Mouse (Mus musculus) Muller cell, postnatal 12 days (primary cell): Measurements from ENCODE around the gene Slc25a48.

Experiments used
- DNase-seq: peaks from one replicate; pipeline ENCODE4 v3.0.0-alpha.2; 2015; ENCODE audit errors: inconsistent ontology term

Gene Slc25a48

GRCm38 (mm10) chr13:56438211-56439075, at the start of gene Slc25a48:
Slc25a48 (plus strand) TSS chr13:56438355.
- DNase-seq, result peak; percentile 45

- no peak for DNase-seq
These were observed 40.6 kb upstream of the Slc25a48 start for GRCm38 (mm10) chr13:56397572-56397971.

GRCm38 (mm10) chr13:56401186-56401585, 37.0 kb upstream of the Slc25a48 start:
- no peak for DNase-seq

GRCm38 (mm10) chr13:56403381-56404086, 34.6 kb upstream of the Slc25a48 start:
- no peak for DNase-seq

DNA sequence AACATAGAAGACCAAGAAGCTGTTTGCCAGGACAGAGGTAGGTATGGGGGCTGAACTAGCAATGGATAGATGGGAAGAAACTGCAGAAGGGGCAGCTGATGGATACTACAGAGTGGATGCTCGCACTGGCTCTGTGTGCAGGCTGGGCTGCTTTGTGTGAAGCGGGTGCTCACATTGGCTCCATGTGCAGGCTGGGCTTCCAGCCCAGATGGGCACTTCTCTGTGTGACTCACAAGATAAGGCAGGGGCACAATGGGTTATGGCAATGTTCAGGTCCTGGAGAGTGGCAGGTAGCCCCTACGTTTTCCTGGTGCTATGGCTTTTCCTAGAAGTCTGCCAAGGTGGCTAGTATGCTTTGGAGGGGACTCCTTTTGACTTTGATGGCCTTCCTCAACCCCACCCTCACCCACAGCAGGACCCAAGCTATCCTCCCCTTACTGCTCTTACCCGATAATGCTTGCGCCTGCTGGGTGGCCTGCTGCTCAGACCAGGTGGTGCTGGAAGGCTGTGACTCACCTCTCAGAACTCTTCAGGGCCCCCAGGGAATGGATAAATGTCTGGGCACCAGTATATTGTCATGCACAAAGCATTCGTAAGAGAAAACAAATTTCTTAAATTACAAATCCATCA, 33.5 kb upstream of the Slc25a48 start:
- no peak for DNase-seq

DNA sequence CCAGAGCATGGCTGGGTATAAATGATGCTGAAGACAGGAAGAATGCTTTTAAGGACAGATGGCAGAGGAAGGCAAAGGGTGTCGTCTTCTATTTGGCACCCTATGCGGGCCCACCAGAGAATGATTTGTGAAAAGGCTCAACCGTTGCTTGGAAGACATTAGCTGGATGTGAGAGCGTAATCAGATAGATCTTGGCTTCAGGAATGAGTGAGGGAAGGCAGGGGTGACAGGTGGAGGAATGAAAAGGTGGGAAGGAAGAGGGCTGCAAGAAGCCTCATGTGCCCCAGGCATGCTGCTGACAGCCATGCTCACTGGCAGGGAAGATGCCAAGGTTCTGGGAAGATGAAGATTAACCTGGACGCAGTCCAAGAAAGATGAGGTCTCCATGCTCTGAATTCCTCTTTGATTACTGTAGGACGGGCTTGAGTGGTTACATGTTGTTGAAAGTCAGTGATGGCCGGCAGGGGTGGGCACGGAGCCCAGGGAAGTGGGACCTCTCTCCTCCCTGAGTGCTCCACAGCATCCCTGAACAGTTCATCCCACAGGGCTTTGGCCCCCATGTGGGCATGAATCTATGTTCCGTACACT, 25.8 kb upstream of the Slc25a48 start:
- DNase-seq, result peak; percentile 91

DNA sequence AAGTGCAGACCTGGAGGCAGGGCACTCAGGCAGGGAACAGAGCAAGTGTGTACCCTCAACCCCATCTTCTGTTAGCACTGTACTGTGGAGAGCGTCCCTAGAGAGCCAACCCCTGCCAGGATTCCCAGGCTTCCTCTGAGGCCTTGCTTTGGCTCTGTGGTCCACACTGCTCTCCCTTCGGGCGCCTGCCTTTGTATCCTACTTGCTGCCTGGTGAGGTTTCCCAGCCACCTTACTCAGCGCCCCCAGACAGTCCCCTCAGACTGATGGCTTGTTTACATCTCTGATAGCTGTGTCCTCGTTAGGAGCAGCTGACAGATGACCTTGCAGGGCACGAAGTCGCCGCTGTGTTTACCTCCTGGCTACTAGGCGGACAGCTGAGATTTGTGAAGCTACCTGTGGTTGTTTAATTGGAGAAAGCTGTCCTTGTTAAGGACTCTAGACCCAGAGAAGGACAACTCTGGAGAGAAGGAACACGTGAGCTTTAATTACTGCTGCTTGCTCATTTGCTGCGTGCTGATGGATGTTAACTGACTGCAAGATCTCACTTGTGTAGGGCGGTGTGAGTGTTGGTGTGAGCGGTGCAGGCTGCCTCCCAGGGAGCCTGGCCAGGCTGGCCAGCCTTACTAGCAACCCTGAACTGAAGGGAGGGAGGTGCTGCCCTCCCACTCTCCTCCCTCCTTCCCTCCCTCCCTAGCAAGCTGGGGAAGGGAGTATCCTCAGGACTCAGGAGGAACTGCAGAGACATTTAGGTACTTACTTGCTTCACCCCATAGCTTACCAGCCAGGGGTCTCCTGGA, 19.3 kb upstream of the Slc25a48 start:
- no peak for DNase-seq

DNA sequence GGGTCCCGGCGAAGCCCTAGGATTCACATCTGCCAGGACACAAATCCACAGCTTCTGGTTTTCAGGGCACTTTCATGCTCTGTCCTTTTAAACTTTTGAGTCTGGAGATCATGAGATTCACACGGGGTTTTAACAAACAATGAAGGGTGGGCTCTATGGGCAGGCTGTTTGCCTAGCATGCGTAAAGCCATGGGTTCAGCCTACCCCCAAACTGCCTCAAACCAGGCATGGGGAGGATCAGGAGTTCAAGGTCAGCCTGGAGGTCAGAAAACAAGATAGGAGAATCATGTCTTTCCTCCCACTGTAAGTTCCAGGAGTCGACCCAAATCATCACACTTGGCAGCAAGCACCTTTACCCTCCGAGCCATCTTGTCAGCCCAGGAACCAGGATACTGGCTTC, 18.6 kb upstream of the Slc25a48 start:
- DNase-seq, result no peak

- peak; percentile 38 for DNase-seq
These were observed 16.0 kb upstream of the Slc25a48 start for GRCm38 (mm10) chr13:56422072-56422723.

DNA sequence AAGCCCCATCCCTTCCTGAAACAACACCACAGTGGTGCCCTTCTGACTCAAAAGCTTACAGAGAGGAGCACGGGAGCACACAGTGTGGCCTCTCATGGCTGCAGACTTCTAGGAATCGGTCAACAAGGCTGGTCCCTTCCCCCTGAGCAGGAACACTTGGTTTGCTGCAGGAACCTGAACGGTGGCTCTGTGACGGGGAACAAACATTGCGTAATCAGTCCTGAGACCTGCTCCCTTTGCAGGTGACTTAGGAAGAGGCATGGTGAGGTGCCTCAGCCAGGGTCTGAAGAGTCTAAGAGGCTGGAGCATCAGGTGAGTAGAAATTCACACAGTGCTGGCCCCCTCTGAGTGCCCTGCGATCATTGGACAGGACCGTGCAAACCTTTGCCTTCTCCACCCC, 12.2 kb upstream of the Slc25a48 start:
- DNase-seq, result no peak

DNA sequence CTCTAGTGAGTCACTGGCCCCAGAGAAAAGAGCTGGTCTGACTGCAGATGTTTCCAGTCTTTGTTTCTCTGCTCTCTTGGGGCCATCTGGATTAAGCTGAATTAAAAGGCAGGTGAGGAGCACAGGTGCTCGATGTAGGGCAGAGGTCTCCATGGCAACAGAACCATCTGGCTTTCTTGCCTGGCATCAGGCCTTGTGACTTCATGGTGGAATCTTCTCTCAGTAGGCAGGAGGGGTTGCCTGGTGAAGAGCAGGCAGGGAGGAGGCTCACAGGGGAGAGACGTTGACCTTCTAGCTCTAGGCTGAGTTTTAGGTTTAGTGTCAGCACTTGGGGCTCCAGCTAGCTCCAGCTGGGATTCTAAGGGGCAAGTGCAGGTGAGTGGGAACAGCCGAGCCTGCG, 11.8 kb upstream of the Slc25a48 start, which contains the start of gene Gm3045:
TSS of gene Gm3045 (plus strand) at position 230 of the 400 bp plus-strand sequence.
- DNase-seq, result no peak

- DNase-seq, result peak; percentile 60
These were observed 9.2 kb upstream of the Slc25a48 start for GRCm38 (mm10) chr13:56428724-56429500.

GRCm38 (mm10) chr13:56432496-56432895, 5.7 kb upstream of the Slc25a48 start:
- DNase-seq, result no peak

DNA sequence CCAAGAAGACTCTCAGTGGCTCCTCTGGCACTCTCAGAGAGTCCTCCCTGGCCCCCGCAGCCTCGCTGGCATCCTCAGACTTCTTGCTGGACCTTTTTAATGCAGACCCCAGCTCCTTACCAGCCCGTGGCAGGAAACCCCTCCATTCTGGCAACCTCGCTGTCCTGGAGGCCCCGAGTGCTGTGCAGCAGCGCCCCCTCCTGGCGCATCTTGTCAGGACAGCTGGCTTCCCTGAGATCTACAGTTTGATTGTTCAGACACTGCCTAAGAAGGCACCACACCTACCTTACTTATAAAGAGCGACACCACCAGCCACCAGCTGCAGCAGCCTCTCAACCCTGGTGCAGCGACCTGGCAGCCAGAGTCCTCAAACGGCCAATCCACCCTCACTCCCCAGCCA, 4.7 kb upstream of the Slc25a48 start:
- peak; percentile 14 for DNase-seq

DNA sequence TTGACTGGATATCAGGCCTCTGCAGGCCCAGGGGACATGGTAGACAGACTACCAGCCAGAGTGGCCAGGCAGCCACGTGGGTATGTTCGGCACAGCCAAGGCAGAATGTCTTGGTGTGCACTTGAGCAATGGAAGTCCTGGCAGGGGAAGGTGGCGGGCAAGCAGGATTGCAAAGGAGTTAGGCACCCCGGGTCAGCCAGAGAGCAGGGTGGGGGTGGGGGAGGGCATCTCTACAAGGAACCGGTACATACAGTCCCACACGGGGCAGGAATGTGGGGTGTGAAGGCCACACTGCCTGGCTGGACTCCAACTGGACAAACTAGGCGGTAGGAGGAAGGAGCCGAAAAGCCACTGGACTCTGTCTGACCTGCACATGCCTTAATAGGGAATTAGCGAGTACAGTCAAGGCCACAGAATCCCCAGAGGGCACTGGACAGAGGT, 3.8 kb upstream of the Slc25a48 start:
- no peak for DNase-seq

- no peak for DNase-seq
These were observed 2.4 kb upstream of the Slc25a48 start for GRCm38 (mm10) chr13:56435615-56436287.

DNA sequence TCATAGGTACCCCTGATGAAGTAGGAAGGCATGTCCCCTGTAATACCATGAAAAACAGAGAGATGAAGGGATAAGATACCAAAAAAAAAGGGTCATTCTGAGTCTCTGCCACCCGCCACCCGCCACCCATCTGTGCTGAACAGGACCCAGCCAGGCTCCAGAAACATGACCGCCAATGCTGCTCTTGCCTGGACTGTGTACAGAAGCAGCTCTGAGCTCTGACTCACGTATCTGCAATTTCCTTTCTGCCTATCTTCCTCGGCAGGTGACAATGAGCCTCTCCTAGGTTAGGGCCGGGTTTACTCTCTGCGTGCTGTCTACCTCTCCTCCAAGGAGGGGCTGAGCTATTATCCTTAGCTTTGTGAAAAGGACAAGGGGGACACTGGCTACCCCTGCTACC, 5.3 kb downstream of the Slc25a48 start:
- DNase-seq, result no peak

GRCm38 (mm10) chr13:56444112-56444511, 6.0 kb downstream of the Slc25a48 start:
- peak; percentile 76 for DNase-seq

- DNase-seq, result no peak
These were observed 6.8 kb downstream of the Slc25a48 start for GRCm38 (mm10) chr13:56444996-56445395.
